In the genomic region with DNA sequence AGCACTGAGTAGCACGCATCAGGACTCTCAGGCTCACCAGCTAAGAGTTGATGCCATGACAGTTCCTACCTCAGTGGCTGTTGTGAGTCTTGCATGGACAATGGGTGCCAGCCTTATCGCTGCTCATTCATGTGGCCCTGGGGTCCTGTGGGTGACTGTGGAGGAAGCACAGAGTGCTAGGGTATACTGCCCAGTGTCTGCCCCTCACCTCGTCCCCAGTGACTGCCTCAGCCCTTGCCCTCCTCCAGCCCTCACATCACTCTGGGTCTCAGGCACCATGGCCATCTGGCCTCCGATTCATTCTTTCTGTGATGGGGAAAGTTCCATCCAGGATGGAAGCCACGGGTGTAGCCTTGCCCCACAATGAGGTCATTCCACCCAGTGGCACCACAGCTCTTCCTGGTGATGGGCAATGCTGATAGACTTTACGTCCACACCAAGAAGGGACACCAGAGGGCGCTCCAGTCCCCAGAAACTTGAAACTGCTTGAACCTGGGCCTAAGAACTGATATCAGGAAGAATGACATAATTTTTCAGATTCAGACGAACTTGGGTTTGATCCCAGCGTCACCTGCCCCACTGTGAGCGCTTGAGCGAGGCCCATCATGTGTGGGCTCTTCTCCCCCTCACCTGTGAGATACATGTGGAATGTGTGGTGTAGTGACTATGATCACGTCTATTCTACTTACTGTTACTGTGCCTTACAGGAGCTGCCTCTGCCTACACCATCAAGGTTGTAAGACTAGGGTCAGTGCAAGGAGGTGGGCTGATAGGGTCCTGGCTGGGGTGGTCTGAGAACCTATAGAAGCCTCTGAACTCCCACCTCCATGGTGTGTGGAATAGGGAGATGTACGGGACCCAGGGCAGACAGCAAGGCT, we compare ENCODE assay signal across 9 mouse cellular contexts. TPM values are rescaled to one million over a fixed set of nuclear protein-coding genes. Genes with fewer than 3 reads are reported as not detected.
DNase-seq lines count a peak whose midpoint lies in the region; ATAC-seq and TF ChIP-seq lines count a peak whose summit lies in the region.
"Had no signal": no experiment of that assay in that cellular context is flagged by ENCODE, and none has a peak within 500 bp of the region (broad histone marks: within the 10 kb centered on the region; RNA-seq: fewer than 3 reads in every experiment).

No protein-coding gene starts in this region.

- no peaks in the 10 kb centered on the region for H3K9me3 ChIP-seq in limb, embryonic 14.5 days (ENCODE audit: control insufficient read depth, low read length)
- no peaks in the 10 kb centered on the region for H3K9me3 ChIP-seq in stomach, embryonic 14.5 days (ENCODE audit: control insufficient read depth, low read depth, low read length)
- H3K9me3 ChIP-seq: embryonic facial prominence, embryonic 15.5 days had no signal

- H3K4me1 ChIP-seq in cortical plate, adult 2 months (ENCODE audit: control insufficient read depth, insufficient read depth, low read length) = no peaks in the 10 kb centered on the region
- H3K4me1 ChIP-seq in limb, embryonic 14.5 days (ENCODE audit: control insufficient read depth, insufficient read depth, low read length) = no peaks in the 10 kb centered on the region
- H3K4me1 ChIP-seq in stomach, embryonic 14.5 days (ENCODE audit: control insufficient read depth, insufficient read depth, low read length) = 0 out of 2 replicates have a peak, but pooled peaks cover 2% of the 10 kb centered on the region

- H3K27me3 ChIP-seq in limb, embryonic 14.5 days (ENCODE audit: control insufficient read depth, insufficient read depth, low read length) = 0 out of 2 replicates have a peak, but pooled peaks cover under 1% of the 10 kb centered on the region
- no peaks in the 10 kb centered on the region for H3K27me3 ChIP-seq in stomach, embryonic 14.5 days (ENCODE audit: control insufficient read depth, insufficient read depth, low read length)
- H3K27me3 ChIP-seq: embryonic facial prominence, embryonic 15.5 days had no signal

- no peak overlapping the region for H3K27ac ChIP-seq in cortical plate, adult 2 months (ENCODE audit: insufficient read depth, low read length)
- H3K27ac ChIP-seq in limb, embryonic 14.5 days (replicated peaks; ENCODE audit: low read depth, low read length) = no peak overlapping the region
- H3K27ac ChIP-seq in stomach, embryonic 14.5 days (ENCODE audit: low read length) = no peak overlapping the region
- H3K27ac ChIP-seq: embryonic facial prominence, embryonic 15.5 days had no signal

- DNase-seq in 416B (ENCODE audit: low read depth) (peak; percentile 87), adipocyte (ENCODE audit: low spot score) (peak; percentile 92)
- DNase-seq in gastrocnemius, postnatal 14 days = peak; percentile 64
- DNase-seq in kidney, adult 9 months = peak; percentile 79
- DNase-seq in limb, embryonic 14.5 days (ENCODE audit: low spot score) = peak; percentile 71
- DNase-seq in neural tube, embryonic 10.5 days (ENCODE audit: extremely low spot score, low spot score) = peak; percentile 82

- peak; percentile 88 for TF ChIP-seq CTCF in cortical plate, adult 2 months (IDR thresholded peaks at IDR 0.05; ENCODE audit: extremely low read depth, insufficient read depth, low read length)

- H3K4me3 ChIP-seq in cortical plate, adult 2 months (ENCODE audit: insufficient read depth, low read length) = no peak overlapping the region
- no peak overlapping the region for H3K4me3 ChIP-seq in limb, embryonic 14.5 days (replicated peaks; ENCODE audit: low read length)
- no peak overlapping the region for H3K4me3 ChIP-seq in stomach, embryonic 14.5 days (ENCODE audit: low read depth, low read length)
- H3K4me3 ChIP-seq: embryonic facial prominence, embryonic 15.5 days had no signal

- WGBS in limb, embryonic 14.5 days = 41% methylated on average over 13 of the region's 13 CpGs
- WGBS in stomach, embryonic 14.5 days = 41% methylated on average over 13 of the region's 13 CpGs

- intact Hi-C loops in gastrocnemius, postnatal 14 days (cut with DNase I; ENCODE audit: low total_unique reads) = no loop called here

- no peak for TF ChIP-seq POLR2A in cortical plate, adult 2 months (IDR thresholded peaks at IDR 0.05; ENCODE audit: extremely low read depth, insufficient read depth, low read length)
- TF ChIP-seq POLR2A in limb, embryonic 14.5 days (IDR thresholded peaks at IDR 0.05; ENCODE audit: borderline replicate concordance, extremely low read depth, insufficient read depth, insufficient read length) = no peak

- no peak overlapping the region for H3K9ac ChIP-seq in limb, embryonic 14.5 days (ENCODE audit: low read depth, low read length, severe bottlenecking)
- H3K9ac ChIP-seq in stomach, embryonic 14.5 days (replicated peaks; ENCODE audit: low read depth, low read length) = no peak overlapping the region
- H3K9ac ChIP-seq: embryonic facial prominence, embryonic 15.5 days had no signal

- ATAC-seq in limb, embryonic 14.5 days (ENCODE audit: low FRiP score, low read depth) = no peak
- ATAC-seq in stomach, embryonic 14.5 days (ENCODE audit: insufficient number of reproducible peaks, insufficient read depth, low FRiP score, low read depth) = peak; percentile 39; the same call in 1 of the 2 replicates

- peaks cover 23% of the 10 kb centered on the region for H3K36me3 ChIP-seq in limb, embryonic 14.5 days (ENCODE audit: control insufficient read depth, insufficient read depth, low read length)
- peaks cover 28% of the 10 kb centered on the region for H3K36me3 ChIP-seq in stomach, embryonic 14.5 days (ENCODE audit: control insufficient read depth, insufficient read depth, low read length)

- H3K4me2 ChIP-seq in limb, embryonic 14.5 days (replicated peaks; ENCODE audit: low read depth, low read length, severe bottlenecking) = no peak overlapping the region
- H3K4me2 ChIP-seq in stomach, embryonic 14.5 days (replicated peaks; ENCODE audit: low read depth, low read length) = no peak overlapping the region
- H3K4me2 ChIP-seq: embryonic facial prominence, embryonic 15.5 days had no signal

RNA-seq across cellular contexts. Expression of gene Gsn, which starts 32.8 kb away (rescaled TPM):
- 96.0 and 134 TPM in 2 replicates for polyA plus RNA-seq in cortical plate, adult 2 months (2012; rRNA removed)
- 100 to 1,000 TPM; 177 to 231 TPM for total RNA-seq in gastrocnemius, postnatal 14 days (2021)
- 160 and 163 TPM in 2 replicates for polyA plus RNA-seq in limb, embryonic 14.5 days (2012; rRNA removed)
- 196 and 214 TPM in 2 replicates for polyA plus RNA-seq in limb, embryonic 14.5 days (2014; fragmentation: Nextera tagmentation; extraction: Ambion mirVana)
- 204 and 219 TPM in 2 replicates for polyA plus RNA-seq in stomach, embryonic 14.5 days (2014; fragmentation: Nextera tagmentation; extraction: Ambion mirVana)

RNA-seq across cellular contexts. Expression of gene Stom, which starts 47.8 kb away (rescaled TPM):
- 12.7 and 14.7 TPM in 2 replicates for polyA plus RNA-seq in cortical plate, adult 2 months (2012; rRNA removed)
- 10 to 100 TPM; 20.1 to 22.2 TPM for total RNA-seq in gastrocnemius, postnatal 14 days (2021)
- polyA plus RNA-seq in limb, embryonic 14.5 days (2012; rRNA removed) = 14.0 and 15.1 TPM in 2 replicates
- 19.1 and 23.8 TPM in 2 replicates for polyA plus RNA-seq in limb, embryonic 14.5 days (2014; fragmentation: Nextera tagmentation; extraction: Ambion mirVana)
- polyA plus RNA-seq in stomach, embryonic 14.5 days (2014; fragmentation: Nextera tagmentation; extraction: Ambion mirVana) = 61.2 and 66.1 TPM in 2 replicates
